Mouse (Mus musculus) C2C12 (cell line): Measurements from ENCODE around the gene Lgi1. TPM values are rescaled to one million over a fixed set of nuclear protein-coding genes. Genes with fewer than 3 reads are reported as not detected.

Source experiments
- H3K27me3 ChIP-seq: one replicate; pipeline ENCODE4 v1.6.1; 2011; ENCODE audit not compliant: control insufficient read depth, insufficient read depth, insufficient read length
- H3K36me3 ChIP-seq: one replicate; pipeline ENCODE4 v1.6.1; 2011; ENCODE audit not compliant: control insufficient read depth, insufficient read depth
- H3K4me3 ChIP-seq: one replicate; pipeline ENCODE4 v1.5.1; 2011; ENCODE audit warnings: mild to moderate bottlenecking, control low read depth; ENCODE audit not compliant: poor library complexity, insufficient read depth, severe bottlenecking
- H3K79me2 ChIP-seq: one replicate; pipeline ENCODE4 v1.6.1; 2011; ENCODE audit not compliant: control insufficient read depth, insufficient read depth
- H3K79me3 ChIP-seq: one replicate; pipeline ENCODE4 v1.6.1; 2011; ENCODE audit warnings: low read depth, control low read depth
- H3ac ChIP-seq: one replicate; pipeline ENCODE3; 2011; ENCODE audit warnings: low read depth; ENCODE audit not compliant: control insufficient read depth, insufficient read length
- CEBPB ChIP-seq: IDR thresholded peaks from one replicate; pipeline ENCODE4 v1.6.1; 2011; ENCODE audit warnings: low read depth, mild to moderate bottlenecking, control low read depth, moderate library complexity
- CTCF ChIP-seq: IDR thresholded peaks from one replicate; pipeline ENCODE4 v1.5.1; 2011; ENCODE audit not compliant: control insufficient read depth, insufficient read depth, insufficient read length
- FOSL1 ChIP-seq: IDR thresholded peaks from one replicate; pipeline ENCODE4 v1.8.0; 2011; ENCODE audit warnings: mild to moderate bottlenecking, low read length; ENCODE audit not compliant: poor library complexity, insufficient read depth, severe bottlenecking
- MAX ChIP-seq: IDR thresholded peaks from one replicate; pipeline ENCODE4 v1.6.1; 2011; ENCODE audit warnings: mild to moderate bottlenecking, control low read depth
- MYOD1 ChIP-seq: IDR thresholded peaks from one replicate; pipeline ENCODE4 v1.6.1; 2011; ENCODE audit warnings: low read depth; ENCODE audit not compliant: control insufficient read depth, insufficient read length
- MYOG ChIP-seq: IDR thresholded peaks from one replicate; pipeline ENCODE4 v1.6.1; 2011; ENCODE audit not compliant: control insufficient read depth, insufficient read length; ENCODE audit errors: extremely low read depth
- USF1 ChIP-seq: IDR thresholded peaks from one replicate; pipeline ENCODE4 v1.6.1; 2011; ENCODE audit warnings: low read depth, mild to moderate bottlenecking, control low read depth, moderate library complexity
- polyA plus RNA-seq: library from polyadenylated mRNA; unstranded; fragments of >200 nt; fragmentation: generic; extraction: Trizol; gene quantifications from one replicate; pipeline ENCODE4 v1.2.1, GENCODE M21; 2012; ENCODE audit warnings: missing spikeins

Gene Lgi1
- polyA plus RNA-seq, 1 experiment: not detected

DNA sequence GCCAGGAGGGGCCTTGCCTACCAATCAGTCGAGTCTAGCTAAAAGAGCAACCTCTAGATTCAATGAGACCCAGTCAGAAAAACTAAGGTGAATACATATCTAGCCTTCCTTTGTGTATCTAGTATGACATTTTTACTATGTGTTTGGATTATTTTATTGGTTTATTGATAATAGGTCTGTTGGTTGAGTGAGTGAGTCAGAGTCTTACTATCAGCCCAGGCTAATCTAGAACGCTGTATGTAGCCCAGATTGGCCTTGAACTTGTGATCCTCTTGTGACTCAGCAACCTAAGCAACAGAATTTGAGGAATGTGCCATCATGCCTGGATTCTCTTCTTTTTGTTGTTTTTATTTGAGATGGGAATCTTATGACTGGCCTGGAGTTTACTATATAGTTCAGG is 86.9 kb downstream of the Lgi1 start:
- TF ChIP-seq FOSL1: no peak
- TF ChIP-seq USF1: no peak
- no peak for TF ChIP-seq CTCF
- TF ChIP-seq MAX: no peak
- no peak for TF ChIP-seq MYOG
- TF ChIP-seq MYOD1: no peak
- no peak for TF ChIP-seq CEBPB
- Histone ChIP-seq H3K27me3 (no peaks in the 10 kb centered on the region), H3K4me3 (no peak overlapping the region), H3K79me2 (no peaks in the 10 kb centered on the region), H3K36me3 (no peaks in the 10 kb centered on the region), H3K79me3 (no peaks in the 10 kb centered on the region), H3ac (no peak overlapping the region)

- no peak overlapping the region for H3K4me3 ChIP-seq
- no peak overlapping the region for H3ac ChIP-seq
- TF ChIP-seq FOSL1 (no peak), MAX (no peak), USF1 (no peak), CTCF (no peak), MYOD1 (no peak), CEBPB (no peak), MYOG (no peak)
Measured at GRCm38 (mm10) chr19:38351728-38352127, 87.4 kb downstream of the Lgi1 start.

DNA sequence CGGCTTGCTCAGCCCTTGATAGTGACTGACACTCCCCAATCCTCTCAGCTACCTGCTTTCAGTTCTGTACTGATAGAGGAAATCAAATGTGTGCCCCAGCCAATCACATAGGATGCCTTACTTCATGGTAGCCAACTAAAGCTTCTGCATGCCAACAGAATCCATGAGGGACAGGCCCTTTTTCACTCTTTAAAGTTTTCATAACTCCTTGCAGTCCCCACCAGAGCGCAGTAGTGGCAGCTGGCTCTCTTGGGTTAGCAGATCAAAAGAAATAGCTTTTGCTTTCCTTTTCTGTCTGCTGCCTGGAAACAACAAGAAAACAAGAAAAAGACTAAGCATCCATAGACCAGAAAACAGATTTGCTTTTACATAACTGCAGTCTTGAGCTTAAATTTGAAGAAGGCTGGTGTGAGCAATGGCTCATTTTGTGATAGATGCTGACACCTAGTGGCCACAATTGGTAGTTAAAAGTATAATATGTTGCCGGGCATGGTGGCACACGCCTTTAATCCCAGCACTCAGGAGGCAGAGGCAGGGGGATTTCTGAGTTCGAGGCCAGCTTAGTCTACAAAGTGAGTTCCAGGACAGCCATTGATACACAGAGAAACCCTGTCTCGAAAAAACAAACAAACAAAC is 88.3 kb downstream of the Lgi1 start:
- no peaks in the 10 kb centered on the region for H3K36me3 ChIP-seq
- no peak overlapping the region for H3K4me3 ChIP-seq
- no peaks in the 10 kb centered on the region for H3K27me3 ChIP-seq
- H3ac ChIP-seq: no peak overlapping the region
- H3K79me3 ChIP-seq: no peaks in the 10 kb centered on the region
- H3K79me2 ChIP-seq: no peaks in the 10 kb centered on the region
- TF ChIP-seq CTCF (peak; percentile 0), USF1 (no peak), FOSL1 (no peak)

More at GRCm38 (mm10) chr19:38351728-38352127, 87.4 kb downstream of the Lgi1 start:
- H3K79me3 ChIP-seq: no peaks in the 10 kb centered on the region
- no peaks in the 10 kb centered on the region for H3K27me3 ChIP-seq
- no peaks in the 10 kb centered on the region for H3K79me2 ChIP-seq
- H3K36me3 ChIP-seq: no peaks in the 10 kb centered on the region

DNA sequence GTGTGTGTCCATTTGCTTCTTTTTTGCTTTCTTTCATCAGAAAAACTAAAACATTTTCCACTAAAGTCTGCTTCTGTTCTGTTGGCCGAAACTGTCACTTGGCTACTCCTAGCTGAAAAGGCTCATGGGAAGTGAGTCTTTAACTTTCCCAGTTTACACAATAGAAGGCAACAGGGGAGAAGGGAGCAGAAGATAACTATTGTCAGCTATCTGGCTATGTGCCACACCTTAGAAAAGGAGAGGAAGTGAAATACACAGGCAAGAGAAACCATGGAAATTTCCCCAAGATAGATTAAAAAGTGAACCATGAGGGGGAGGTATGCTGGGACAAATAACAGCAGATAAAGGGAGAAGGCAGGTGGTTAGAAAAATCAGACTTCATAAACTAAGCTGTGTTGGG is 89.9 kb downstream of the Lgi1 start:
- Histone ChIP-seq H3ac (no peak overlapping the region), H3K36me3 (no peaks in the 10 kb centered on the region), H3K79me3 (no peaks in the 10 kb centered on the region), H3K4me3 (no peak overlapping the region), H3K79me2 (no peaks in the 10 kb centered on the region), H3K27me3 (no peaks in the 10 kb centered on the region)
- TF ChIP-seq CEBPB: no peak

- Histone ChIP-seq H3K79me2 (no peaks in the 10 kb centered on the region), H3K79me3 (no peaks in the 10 kb centered on the region), H3ac (no peak overlapping the region), H3K36me3 (no peaks in the 10 kb centered on the region), H3K27me3 (no peaks in the 10 kb centered on the region), H3K4me3 (no peak overlapping the region)
- TF ChIP-seq MYOG (no peak), FOSL1 (no peak), MAX (no peak), USF1 (no peak)
Measured at GRCm38 (mm10) chr19:38354819-38355360, 90.6 kb downstream of the Lgi1 start.

GRCm38 (mm10) chr19:38356211-38356828 is 92.0 kb downstream of the Lgi1 start:
- no peaks in the 10 kb centered on the region for H3K36me3 ChIP-seq
- no peak overlapping the region for H3K4me3 ChIP-seq
- H3ac ChIP-seq: no peak overlapping the region
- no peaks in the 10 kb centered on the region for H3K79me3 ChIP-seq
- H3K27me3 ChIP-seq: no peaks in the 10 kb centered on the region
- H3K79me2 ChIP-seq: no peaks in the 10 kb centered on the region
- TF ChIP-seq FOSL1 (no peak), USF1 (no peak), MYOG (no peak)
